Mouse (Mus musculus) liver, postnatal 0 days (tissue): ENCODE measurements around the gene Ankrd13b.

Experiments
- CTCF ChIP-seq: sonication (generic); IDR thresholded peaks from 2 replicates; pipeline ENCODE4 v1.5.1; 2016; ENCODE audit warnings: antibody characterized with exemption, low read depth
- EP300 ChIP-seq: IDR thresholded peaks from 2 replicates; pipeline ENCODE4 v1.6.1; 2016; ENCODE audit warnings: antibody characterized with exemption, low read depth, mild to moderate bottlenecking

DNA sequence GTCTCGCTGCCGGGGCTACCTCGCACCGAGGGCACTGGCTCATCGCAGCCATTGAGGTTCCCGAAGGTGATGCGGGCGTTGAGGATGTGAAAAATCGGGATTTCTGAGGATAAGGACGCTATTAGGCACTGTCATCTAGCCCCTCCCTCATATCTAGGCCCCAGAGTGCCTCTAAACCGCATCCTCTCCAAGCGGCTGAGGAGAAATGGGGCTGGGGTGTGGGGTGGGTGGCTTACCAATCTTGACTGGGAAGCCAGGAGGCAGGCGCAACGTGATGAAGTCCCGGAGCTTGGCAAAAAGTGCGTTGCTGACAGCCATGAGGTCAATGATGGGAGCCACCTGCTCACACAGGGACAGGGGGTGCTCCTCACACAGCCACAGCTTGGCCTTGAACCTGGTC is 16.7 kb downstream of the Ankrd13b start:
- no peak for TF ChIP-seq CTCF
- TF ChIP-seq EP300, result no peak
